Mouse (Mus musculus) intestine, embryonic 15.5 days (tissue): ENCODE results near the gene Csrnp3. TPM values are rescaled to one million over a fixed set of nuclear protein-coding genes. Genes with fewer than 3 reads are reported as not detected.

Source experiments
- ATAC-seq: fragments of 200-750 bp; cut with Nextera tagmentation; 2 replicates; pipeline ENCODE4 v1.8.0; 2017; ENCODE audit warnings: moderate TSS enrichment, moderate library complexity
- H3K27ac ChIP-seq: fragments of 300-500 bp; sonication (generic); 2 replicates; pipeline ENCODE4 v1.5.1; 2015; ENCODE audit warnings: mild to moderate bottlenecking, inconsistent platforms
- H3K27me3 ChIP-seq: fragments of 300-500 bp; sonication (generic); replicated peaks from 2 replicates; pipeline ENCODE4 v1.6.1; 2015; ENCODE audit warnings: inconsistent platforms
- H3K36me3 ChIP-seq: fragments of 300-500 bp; sonication (generic); 2 replicates; pipeline ENCODE4 v1.6.1; 2015; ENCODE audit warnings: inconsistent platforms
- H3K4me1 ChIP-seq: fragments of 300-500 bp; sonication (generic); replicated peaks from 2 replicates; pipeline ENCODE4 v1.6.1; 2015; ENCODE audit warnings: inconsistent platforms
- H3K4me2 ChIP-seq: fragments of 300-500 bp; sonication (generic); replicated peaks from 2 replicates; pipeline ENCODE4 v1.6.1; 2015; ENCODE audit warnings: mild to moderate bottlenecking, inconsistent platforms
- H3K4me3 ChIP-seq: fragments of 300-500 bp; sonication (generic); replicated peaks from 2 replicates; pipeline ENCODE4 v1.5.1; 2015; ENCODE audit warnings: inconsistent platforms
- H3K9ac ChIP-seq: fragments of 300-500 bp; sonication (generic); 2 replicates; pipeline ENCODE4 v1.6.1; 2015; ENCODE audit warnings: inconsistent platforms
- H3K9me3 ChIP-seq: fragments of 300-500 bp; sonication (generic); 2 replicates; pipeline ENCODE4 v1.6.1; 2016; ENCODE audit warnings: inconsistent platforms
- WGBS: fragments of 180-500 bp; shearing (Covaris S2); methylation state at CpG from one replicate; pipeline ENCODE4 v1.1.7; 2015; 5-methylcytosine and 5-hydroxymethylcytosine counted together
- polyA plus RNA-seq: library from polyadenylated mRNA; unstranded; fragments of >200 nt; fragmentation: Nextera tagmentation; extraction: Ambion mirVana; gene quantifications from 2 replicates; pipeline ENCODE4 v1.2.1, GENCODE M21; 2015

Csrnp3 gene
- polyA plus RNA-seq, 1 experiment from 2014 or later = 2.7 TPM

GRCm38 (mm10) chr2:65975383-65975782 lies 129.8 kb downstream of the Csrnp3 start:
- Histone ChIP-seq H3K27me3 (no peaks in the 10 kb centered on the region), H3K9me3 (no peaks in the 10 kb centered on the region), H3K4me3 (no peak overlapping the region), H3K4me2 (no peak overlapping the region), H3K4me1 (no peaks in the 10 kb centered on the region), H3K36me3 (no peaks in the 10 kb centered on the region), H3K9ac (no peak overlapping the region), H3K27ac (no peak overlapping the region)
- ATAC-seq = no peak
- 82% methylated on average over 5 of the region's 5 CpGs for WGBS

DNA sequence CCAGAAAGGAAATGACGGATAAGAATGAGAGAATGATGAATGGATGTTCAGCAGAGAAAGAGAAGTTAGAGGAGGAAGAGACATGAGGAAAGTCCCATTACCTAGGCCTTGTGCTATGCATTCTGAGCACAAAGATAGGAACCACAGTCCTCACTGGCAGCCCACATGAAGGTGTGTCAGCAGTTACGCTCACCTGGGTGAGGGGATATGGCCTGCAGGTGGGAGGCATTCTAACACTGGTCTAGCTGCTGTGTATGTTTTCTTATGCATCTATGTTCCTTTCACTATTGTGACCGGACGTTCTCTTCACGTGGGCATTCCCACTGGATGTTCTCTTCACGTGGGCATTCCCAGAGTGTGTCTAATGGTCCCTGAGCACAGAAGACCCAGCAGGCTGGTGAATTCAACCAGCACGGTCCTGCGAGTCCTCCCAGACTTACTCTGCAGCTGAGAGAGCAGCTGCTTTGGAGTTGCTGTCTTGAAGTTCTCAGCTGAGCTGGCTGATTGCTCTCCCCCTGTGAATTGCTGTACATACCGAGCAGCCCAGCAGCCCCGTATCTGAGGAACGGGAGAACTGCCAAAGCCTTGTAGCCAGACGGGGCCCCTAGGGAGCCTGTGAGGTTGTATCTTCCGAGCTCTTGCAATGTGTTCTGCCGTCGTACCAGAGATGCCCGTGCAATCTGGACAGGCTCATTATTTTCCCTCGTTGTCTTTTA lies 133.9 kb downstream of the Csrnp3 start:
- Histone ChIP-seq H3K36me3 (no peaks in the 10 kb centered on the region), H3K4me3 (no peak overlapping the region), H3K9me3 (no peaks in the 10 kb centered on the region), H3K4me2 (no peak overlapping the region; the same call in 1 of the 2 replicates), H3K27me3 (no peaks in the 10 kb centered on the region), H3K9ac (no peak overlapping the region), H3K4me1 (no peaks in the 10 kb centered on the region), H3K27ac (no peak overlapping the region)
- 60% methylated on average over 17 of the region's 17 CpGs for WGBS
- ATAC-seq = 0 out of 2 replicates have a peak, but pooled peaks have one; percentile 17

- no peaks in the 10 kb centered on the region for H3K4me1 ChIP-seq
- no peaks in the 10 kb centered on the region for H3K27me3 ChIP-seq
- no peak overlapping the region for H3K4me3 ChIP-seq
- no peaks in the 10 kb centered on the region for H3K9me3 ChIP-seq
- ATAC-seq = no peak
- 87% methylated on average over 6 of the region's 6 CpGs for WGBS
- H3K36me3 ChIP-seq = no peaks in the 10 kb centered on the region
- no peak overlapping the region for H3K27ac ChIP-seq
- no peak overlapping the region for H3K4me2 ChIP-seq
- H3K9ac ChIP-seq = no peak overlapping the region
These were observed 135.9 kb downstream of the Csrnp3 start for GRCm38 (mm10) chr2:65981470-65981869.

- no peak overlapping the region for H3K27ac ChIP-seq
- no peaks in the 10 kb centered on the region for H3K9me3 ChIP-seq
- H3K36me3 ChIP-seq = no peaks in the 10 kb centered on the region
- no peak overlapping the region for H3K9ac ChIP-seq
- H3K4me3 ChIP-seq = no peak overlapping the region
- ATAC-seq = no peak
- no peaks in the 10 kb centered on the region for H3K4me1 ChIP-seq
- no peaks in the 10 kb centered on the region for H3K27me3 ChIP-seq
- H3K4me2 ChIP-seq = no peak overlapping the region
- WGBS = 52% methylated on average over 4 of the region's 4 CpGs
These were observed 136.4 kb downstream of the Csrnp3 start for GRCm38 (mm10) chr2:65981965-65982364.

- no peak for ATAC-seq
- Histone ChIP-seq H3K9ac (no peak overlapping the region), H3K27ac (no peak overlapping the region), H3K4me2 (no peak overlapping the region), H3K36me3 (no peaks in the 10 kb centered on the region), H3K27me3 (no peaks in the 10 kb centered on the region), H3K4me3 (no peak overlapping the region), H3K4me1 (no peaks in the 10 kb centered on the region), H3K9me3 (no peaks in the 10 kb centered on the region)
- 87% methylated on average over 4 of the region's 4 CpGs for WGBS
These were observed 140.1 kb downstream of the Csrnp3 start for GRCm38 (mm10) chr2:65985706-65986105.

DNA sequence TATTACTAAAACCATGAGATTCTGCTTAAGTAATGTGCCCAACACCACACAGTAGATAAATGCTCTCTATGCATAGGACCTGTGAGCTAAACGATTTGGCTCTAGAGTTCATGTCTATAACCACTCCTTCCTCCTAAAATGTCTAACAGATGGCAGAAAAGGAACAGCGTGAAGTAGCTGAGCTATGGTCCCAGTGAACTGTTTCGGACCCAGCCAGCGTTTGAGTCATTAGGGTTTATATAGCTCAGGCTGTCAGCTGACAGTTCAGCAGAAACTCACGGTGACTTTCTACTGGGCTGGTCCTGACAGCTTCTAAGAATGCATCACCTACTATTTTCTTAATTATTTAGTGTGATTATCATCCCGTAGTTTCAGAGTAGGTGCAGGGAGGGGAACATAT lies 141.5 kb downstream of the Csrnp3 start:
- Histone ChIP-seq H3K9me3 (no peaks in the 10 kb centered on the region), H3K4me2 (no peak overlapping the region), H3K4me1 (no peaks in the 10 kb centered on the region), H3K36me3 (no peaks in the 10 kb centered on the region), H3K9ac (no peak overlapping the region), H3K27me3 (no peaks in the 10 kb centered on the region), H3K27ac (no peak overlapping the region), H3K4me3 (no peak overlapping the region)
- no peak for ATAC-seq
- WGBS = 78% methylated on average over 6 of the region's 6 CpGs

DNA sequence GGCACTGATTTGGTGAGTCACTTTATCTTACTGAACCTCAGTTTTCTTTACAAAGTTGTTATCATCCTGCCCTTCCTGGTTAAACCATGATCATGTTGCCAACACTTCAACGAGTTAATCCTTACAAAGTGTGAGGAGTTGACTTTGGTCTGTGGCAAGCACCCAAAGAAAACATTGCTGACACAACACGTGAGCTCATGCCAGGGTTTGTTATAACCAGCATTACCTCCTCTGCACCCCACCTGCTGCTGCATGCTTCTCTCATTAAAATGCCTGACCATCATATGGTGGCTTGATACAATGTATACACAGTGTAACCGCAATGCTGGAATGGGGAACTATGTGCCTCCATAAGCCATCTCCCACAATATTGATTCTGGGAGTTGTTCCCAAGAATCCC lies 142.0 kb downstream of the Csrnp3 start:
- Histone ChIP-seq H3K4me2 (no peak overlapping the region), H3K27me3 (no peaks in the 10 kb centered on the region), H3K27ac (no peak overlapping the region), H3K9ac (no peak overlapping the region), H3K4me3 (no peak overlapping the region), H3K9me3 (no peaks in the 10 kb centered on the region), H3K4me1 (no peaks in the 10 kb centered on the region), H3K36me3 (no peaks in the 10 kb centered on the region)
- ATAC-seq = no peak
- WGBS = 79% methylated on average over 3 of the region's 3 CpGs

- Histone ChIP-seq H3K4me3 (no peak overlapping the region), H3K9me3 (no peaks in the 10 kb centered on the region), H3K36me3 (no peaks in the 10 kb centered on the region), H3K27me3 (no peaks in the 10 kb centered on the region), H3K9ac (no peak overlapping the region), H3K4me2 (no peak overlapping the region), H3K4me1 (no peaks in the 10 kb centered on the region), H3K27ac (no peak overlapping the region)
- no peak for ATAC-seq
- WGBS = 82% methylated on average over 3 of the region's 3 CpGs
These were observed 143.2 kb downstream of the Csrnp3 start for GRCm38 (mm10) chr2:65988788-65989187.

- no peak overlapping the region for H3K4me3 ChIP-seq
- no peak for ATAC-seq
These were observed 144.5 kb downstream of the Csrnp3 start for GRCm38 (mm10) chr2:65990108-65990507.

GRCm38 (mm10) chr2:65990754-65991153 lies 145.2 kb downstream of the Csrnp3 start:
- H3K27me3 ChIP-seq = no peaks in the 10 kb centered on the region
- no peak overlapping the region for H3K27ac ChIP-seq
- WGBS = 82% methylated on average over 4 of the region's 4 CpGs
- H3K9ac ChIP-seq = no peak overlapping the region
- H3K4me3 ChIP-seq = no peak overlapping the region
- no peaks in the 10 kb centered on the region for H3K9me3 ChIP-seq
- no peak overlapping the region for H3K4me2 ChIP-seq
- H3K4me1 ChIP-seq = no peaks in the 10 kb centered on the region
- ATAC-seq = no peak
- no peaks in the 10 kb centered on the region for H3K36me3 ChIP-seq

More at GRCm38 (mm10) chr2:65990108-65990507, 144.5 kb downstream of the Csrnp3 start:
- no peaks in the 10 kb centered on the region for H3K27me3 ChIP-seq
- no peak overlapping the region for H3K9ac ChIP-seq
- no peak overlapping the region for H3K27ac ChIP-seq
- no peaks in the 10 kb centered on the region for H3K4me1 ChIP-seq
- no peaks in the 10 kb centered on the region for H3K9me3 ChIP-seq
- no peak overlapping the region for H3K4me2 ChIP-seq
- no peaks in the 10 kb centered on the region for H3K36me3 ChIP-seq

- H3K4me2 ChIP-seq = no peak overlapping the region; the same call in 1 of the 2 replicates
- H3K4me1 ChIP-seq = no peaks in the 10 kb centered on the region
- no peaks in the 10 kb centered on the region for H3K9me3 ChIP-seq
- no peaks in the 10 kb centered on the region for H3K27me3 ChIP-seq
- no peak for ATAC-seq
- no peak overlapping the region for H3K9ac ChIP-seq
- WGBS = 49% methylated on average over 14 of the region's 14 CpGs
- H3K27ac ChIP-seq = no peak overlapping the region
- H3K4me3 ChIP-seq = no peak overlapping the region
- H3K36me3 ChIP-seq = no peaks in the 10 kb centered on the region
These were observed 147.8 kb downstream of the Csrnp3 start for GRCm38 (mm10) chr2:65993371-65993770.

DNA sequence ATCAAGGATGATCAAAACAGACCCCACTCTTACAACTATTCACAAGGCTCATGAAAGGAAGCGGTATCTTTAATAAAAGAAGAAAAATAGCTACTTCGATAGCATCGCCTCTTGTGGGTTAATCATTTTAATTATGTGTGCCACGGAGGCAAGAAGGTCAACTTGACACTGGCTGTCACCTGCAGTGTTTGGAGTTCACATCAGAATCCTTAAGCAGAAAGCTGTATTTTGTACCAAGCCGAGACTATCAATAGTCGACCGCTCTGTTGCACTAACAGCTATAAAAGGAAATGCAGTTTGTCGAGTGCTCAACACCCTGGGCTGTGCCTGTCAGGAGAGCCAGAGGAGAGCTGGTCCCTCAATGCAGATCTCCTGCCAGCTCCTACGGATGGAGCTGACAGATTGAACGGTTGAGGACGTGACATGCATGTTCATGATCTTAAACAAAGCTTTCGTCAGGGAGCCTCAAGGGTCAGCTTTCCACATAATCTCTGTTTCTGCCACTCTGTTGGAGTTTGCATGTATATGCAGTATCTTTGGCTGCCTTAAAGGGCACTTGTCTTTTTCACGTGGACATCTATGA lies 149.4 kb downstream of the Csrnp3 start:
- Histone ChIP-seq H3K4me2 (no peak overlapping the region), H3K4me3 (no peak overlapping the region), H3K27me3 (no peaks in the 10 kb centered on the region), H3K4me1 (no peaks in the 10 kb centered on the region), H3K27ac (no peak overlapping the region), H3K9ac (no peak overlapping the region), H3K9me3 (no peaks in the 10 kb centered on the region), H3K36me3 (no peaks in the 10 kb centered on the region)
- 61% methylated on average over 13 of the region's 13 CpGs for WGBS
- ATAC-seq = no peak

DNA sequence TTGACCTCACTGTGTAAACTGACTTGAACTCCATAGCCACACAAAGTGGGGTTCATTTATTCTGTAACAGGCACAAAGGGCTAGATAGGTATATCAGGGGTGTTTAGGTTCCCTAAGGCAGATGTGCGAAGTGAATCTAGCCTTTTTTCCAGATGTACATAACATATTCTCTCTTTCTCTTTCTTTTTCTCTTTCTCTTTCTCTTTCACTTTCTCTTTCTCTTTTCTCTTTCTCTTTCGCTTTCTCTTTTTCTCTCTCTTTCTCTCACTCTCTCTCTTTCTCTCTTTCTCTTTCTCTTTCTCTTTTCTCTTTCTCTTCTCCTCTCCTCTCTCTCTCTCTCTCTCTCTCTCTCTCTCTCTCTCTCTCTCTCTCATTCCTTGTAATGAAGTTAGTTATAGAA lies 153.2 kb downstream of the Csrnp3 start:
- no peak overlapping the region for H3K9ac ChIP-seq
- ATAC-seq = no peak
- WGBS = 90% methylated on average over 2 of the region's 2 CpGs

More for the DNA sequence above, 153.2 kb downstream of the Csrnp3 start:
- H3K4me2 ChIP-seq = no peak overlapping the region
- no peaks in the 10 kb centered on the region for H3K36me3 ChIP-seq
- no peaks in the 10 kb centered on the region for H3K4me1 ChIP-seq
- H3K27ac ChIP-seq = no peak overlapping the region
- H3K9me3 ChIP-seq = no peaks in the 10 kb centered on the region
- no peaks in the 10 kb centered on the region for H3K27me3 ChIP-seq
- H3K4me3 ChIP-seq = no peak overlapping the region
